Mouse (Mus musculus) layer of hippocampus, adult 9-10 months (tissue): ENCODE data around the gene Galntl6.
A peak's percentile ranks its signal among the peaks of the same experiment; 100 is the strongest.

Experiments used
- DNase-seq: peaks from one replicate; pipeline ENCODE4 v3.0.0; 2022; ENCODE audit warnings: low spot score

Gene Galntl6

DNA sequence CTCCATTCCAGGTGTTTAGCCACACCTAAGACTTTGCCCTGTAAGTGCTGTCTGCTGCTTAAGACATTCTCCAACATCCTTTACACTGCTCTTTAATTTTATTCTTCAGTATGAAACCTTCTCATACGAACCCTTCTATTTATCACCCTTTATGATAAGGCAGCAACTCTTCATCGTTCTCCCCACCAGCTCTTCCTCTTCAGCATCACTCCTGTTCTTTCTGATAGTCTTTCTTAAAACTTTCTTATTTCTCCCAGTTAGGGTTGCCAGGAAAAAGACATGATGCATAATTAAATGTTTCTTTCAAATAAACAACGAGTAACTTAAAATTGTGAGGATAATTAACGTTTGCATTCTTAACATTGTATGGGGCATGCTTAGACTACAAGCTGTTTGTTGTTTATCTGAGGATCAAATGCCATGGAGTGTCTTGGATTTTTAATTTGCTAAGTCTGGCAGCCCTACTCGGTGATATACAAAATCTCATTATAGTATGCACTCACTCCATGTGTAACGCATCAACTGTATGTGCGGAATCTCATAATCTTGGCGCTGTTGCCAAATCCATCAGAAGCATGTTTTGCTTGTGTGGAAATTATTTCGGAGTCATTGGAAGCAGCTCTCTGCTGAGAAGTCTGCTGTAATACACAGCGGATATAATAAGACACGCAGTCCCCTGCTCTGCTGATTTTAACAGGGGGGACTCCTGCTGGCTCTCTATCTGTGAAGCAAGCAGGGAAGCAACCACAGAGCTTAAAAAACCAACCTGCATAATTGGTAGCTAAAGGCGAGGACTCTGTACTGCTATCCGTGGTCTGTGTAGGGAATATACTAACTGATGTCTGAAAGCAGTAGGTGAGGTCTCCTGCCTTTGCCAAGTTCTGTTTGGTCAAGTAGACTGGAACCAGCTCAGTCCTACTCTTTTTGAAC is 1069.7 kb downstream of the Galntl6 start:
- DNase-seq, result no peak

DNA sequence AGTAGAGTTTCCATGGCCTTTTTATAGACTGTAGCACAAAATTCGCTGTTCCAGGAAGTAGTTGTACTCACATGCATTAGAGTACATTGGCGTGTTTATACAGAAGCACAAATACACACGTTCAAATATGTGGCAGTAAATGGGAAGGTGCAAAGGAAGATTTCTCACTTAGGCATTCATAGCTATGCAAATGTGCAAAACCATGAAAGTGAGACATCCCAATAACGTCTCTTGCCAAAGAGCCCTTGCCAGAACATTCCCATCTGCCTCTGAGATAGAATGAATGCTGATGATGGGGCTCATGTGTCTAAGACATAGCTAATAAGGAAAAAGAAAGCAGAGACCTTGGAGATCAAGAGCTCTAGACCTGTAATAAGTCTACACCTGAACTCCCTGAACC is 1071.0 kb downstream of the Galntl6 start:
- DNase-seq, result no peak

DNA sequence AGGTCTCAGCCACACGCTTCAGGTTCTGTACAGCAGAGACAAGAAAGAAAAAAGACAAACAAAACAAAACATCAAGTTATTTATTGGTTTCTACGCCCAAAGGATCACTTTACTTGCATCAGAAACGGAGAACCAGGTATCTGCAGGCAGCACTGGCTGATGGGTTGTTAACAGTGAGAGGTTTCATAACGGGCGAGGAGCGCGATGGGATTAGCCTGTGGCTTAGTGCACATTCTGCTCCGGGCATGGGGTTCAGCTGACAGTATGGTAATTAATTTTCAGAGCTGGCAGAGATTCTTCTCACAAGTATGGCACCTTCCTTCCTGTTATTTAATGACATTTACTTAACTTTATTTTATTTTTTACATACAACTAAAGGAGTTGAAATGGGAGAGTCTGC is 1075.1 kb downstream of the Galntl6 start:
- DNase-seq, result no peak

DNA sequence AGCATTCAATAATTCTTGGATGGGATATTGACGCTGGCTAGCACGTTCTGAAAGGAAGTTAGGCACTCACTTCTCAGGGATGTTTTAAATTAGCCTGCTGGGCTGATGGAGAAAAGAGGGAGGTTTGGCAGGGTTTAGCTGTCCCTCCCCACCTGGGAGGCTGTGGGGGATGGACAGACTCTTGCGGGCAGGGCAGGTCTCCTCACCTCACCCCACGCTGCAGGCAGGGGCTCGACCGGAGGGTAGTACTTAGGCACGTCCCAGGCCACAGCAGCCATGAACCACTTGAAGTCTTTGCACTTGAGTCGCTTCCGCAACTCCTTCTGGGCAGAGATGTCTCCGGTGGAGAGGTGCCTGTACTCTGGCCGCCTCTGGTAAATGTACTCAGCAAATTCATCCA is 1075.5 kb downstream of the Galntl6 start:
- DNase-seq, result no peak

DNA sequence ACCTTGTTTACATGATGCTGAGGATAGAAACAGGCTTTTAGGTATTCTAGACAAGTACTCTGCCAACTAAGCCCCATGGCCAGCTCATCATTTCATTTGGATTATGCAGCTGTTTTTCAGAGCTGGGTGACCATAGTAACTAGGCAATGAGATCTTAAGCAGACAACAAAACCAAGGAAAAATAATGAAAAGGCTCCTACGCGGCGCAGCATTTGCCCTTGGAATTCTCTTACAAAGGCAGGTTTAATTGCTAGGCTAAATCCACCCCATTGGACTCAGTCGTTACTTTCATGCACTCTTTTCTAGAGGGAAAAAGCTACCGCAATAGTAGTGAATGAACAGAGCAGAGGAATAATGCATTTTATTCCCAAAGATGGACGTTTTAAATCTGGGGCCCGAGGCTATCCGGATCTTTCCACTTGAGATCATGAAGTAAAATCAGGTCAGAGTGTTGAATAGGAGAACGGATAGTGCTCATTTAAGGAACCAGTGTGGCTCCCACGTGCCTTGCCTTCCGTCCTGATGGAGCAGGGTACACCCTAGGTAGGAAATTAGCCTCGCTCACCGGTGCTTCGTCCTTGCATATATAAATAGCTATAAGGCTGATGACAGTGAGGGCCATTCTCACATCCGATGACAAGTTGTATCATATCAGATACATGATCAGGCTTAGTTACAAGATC is 1076.1 kb downstream of the Galntl6 start:
- DNase-seq, result no peak

DNA sequence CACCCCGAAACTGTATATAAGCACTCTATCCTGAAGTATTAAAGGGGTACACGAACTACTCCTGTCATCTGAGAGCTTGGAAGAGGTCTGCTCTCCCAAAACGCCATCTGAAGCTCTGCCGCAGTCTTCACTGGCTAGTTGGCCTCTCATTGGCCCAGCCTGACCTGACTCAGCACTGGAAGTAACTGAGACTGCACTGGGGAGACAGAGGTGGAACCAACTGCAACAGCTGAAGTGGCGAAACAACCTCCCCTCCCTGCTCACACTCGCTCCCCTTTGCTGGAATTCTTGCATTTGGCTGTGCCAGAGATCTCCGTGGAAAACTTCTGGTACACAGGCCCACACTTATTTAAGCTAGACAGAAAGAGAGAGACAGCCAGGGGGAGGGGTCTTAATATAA is 1089.3 kb downstream of the Galntl6 start:
- DNase-seq, result no peak

DNA sequence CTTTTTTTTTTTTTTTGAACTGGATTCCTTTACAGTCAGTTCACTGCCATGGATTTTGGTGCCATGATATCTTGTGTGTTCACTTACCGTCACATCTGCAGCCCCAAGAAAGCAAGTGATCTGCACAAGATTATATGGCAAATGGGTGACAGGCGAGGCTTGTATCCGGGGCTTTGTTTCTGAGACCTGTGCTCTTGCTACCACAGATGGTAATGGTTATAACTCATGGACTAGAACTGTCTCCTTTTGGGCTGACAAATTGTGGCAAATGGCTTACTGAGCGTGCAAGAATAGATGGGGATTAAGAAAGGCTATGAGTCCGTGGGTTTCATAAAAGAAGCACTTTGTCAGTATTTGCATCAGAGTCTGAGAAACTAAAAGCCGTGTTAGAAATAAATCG is 1096.4 kb downstream of the Galntl6 start:
- DNase-seq, result no peak

DNA sequence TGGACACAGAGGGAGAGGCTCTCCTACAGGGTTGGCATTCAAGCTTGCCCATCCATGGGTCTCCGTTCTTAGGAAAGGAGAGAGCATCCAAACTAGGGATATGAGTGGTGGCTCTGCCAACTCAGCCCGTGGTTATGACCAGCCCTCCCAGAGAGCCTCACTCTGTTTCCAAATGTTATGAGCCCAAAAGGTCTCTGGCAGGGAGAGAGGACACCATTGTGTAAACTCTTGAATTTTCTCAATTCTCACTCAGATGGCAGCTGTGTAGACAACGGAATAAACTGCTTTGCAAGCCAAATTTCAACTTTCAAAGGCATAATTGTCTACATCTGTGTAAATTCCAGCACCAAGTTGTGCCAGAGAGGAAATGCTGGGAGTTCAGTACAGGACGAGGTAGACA is 1105.4 kb downstream of the Galntl6 start:
- no peak for DNase-seq

DNA sequence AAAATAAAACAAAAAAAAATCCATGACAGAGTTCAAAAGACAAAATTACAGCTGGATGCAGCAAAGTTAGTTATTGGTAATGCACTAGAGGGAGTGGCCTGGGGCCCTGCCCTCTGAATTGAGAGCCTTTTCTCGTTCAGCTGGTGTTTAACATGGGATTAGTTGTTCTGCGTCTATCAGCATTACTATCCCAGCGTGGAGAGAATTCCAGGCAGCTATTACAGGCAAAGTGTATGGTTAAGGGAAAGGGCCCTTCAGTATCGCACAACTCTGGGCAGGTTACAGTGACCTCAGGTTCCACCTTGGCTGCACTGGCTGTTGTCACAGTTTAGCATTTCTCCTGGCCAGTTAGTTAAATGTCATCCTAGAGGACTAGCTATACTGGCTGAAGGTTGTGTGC is 1107.3 kb downstream of the Galntl6 start:
- DNase-seq, result no peak

DNA sequence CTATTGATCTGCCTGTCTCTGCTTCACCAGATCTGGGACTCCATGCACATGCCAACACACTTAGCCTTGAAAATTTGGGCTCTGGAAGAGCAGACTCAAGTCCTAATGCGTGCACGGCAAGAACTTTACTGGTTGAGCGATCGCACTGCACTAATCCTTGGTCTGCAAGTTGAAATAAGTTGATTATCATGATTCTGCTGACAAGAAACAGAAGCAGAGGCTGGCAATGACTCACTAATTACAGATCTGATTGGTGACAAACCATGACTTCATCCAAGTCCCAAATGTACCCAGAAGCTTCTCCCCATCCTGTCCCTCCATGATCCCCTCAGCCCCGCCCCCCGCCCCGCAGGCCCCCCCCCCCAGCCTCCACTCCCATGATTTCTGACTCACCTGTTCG is 1108.6 kb downstream of the Galntl6 start:
- DNase-seq, result no peak

DNA sequence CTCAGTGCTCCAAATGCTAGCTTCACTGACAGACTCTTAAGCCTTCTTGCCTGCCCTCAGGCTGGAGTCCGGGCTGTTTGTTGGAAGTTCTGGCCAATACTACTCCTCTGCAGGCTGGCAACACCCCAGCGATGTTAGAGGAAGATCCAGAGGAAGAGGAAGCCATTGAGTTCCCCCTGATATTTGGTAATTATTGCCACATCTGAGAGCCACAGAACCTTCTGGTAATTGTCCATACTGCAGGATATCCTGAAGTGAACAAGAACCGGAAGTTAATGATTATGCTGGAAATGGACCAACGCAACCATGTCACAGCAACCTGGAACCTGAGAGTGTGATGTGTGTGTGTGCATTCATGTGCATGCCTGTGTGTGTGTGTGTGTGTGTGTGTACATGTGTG is 1111.2 kb downstream of the Galntl6 start:
- DNase-seq, result no peak

DNA sequence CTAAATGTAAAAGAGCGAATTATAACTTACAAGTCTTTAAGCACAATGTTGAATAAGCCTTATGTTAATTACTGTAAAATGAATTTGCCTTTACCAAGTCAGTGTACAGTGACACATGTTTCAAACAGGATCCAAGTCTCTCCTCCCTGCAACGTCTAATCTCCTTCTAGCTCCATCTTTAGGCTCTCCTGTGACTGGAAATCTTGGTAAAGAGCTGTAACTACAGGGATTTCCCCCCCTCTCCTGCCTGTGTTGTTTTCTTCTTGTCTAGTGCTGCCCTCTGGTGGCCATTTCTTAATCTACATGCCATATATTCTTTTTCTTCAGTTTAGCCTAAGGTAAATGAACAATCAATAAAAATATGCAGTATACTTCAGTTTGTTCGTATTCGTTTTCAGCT is 1112.1 kb downstream of the Galntl6 start:
- peak; percentile 98 for DNase-seq

DNA sequence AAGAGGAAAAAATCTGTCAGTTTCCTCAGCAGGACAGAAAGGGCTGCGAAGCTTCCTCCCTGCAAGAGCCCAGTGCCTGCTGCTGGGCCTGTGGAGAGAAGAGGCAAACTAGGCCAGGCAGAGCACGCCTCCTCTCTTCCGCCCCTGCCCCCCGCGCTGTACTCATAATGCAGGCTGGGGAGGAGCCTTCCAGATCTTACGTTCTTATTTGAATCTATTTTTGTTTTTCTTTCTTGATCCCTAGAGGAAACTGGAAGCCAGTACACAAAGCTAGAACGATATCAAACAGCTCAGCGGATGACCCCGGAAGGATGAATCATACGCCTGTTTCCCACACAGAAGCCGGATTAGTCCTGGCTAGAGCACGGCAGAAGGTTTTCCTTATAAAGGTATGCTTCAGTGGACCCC is 1112.6 kb downstream of the Galntl6 start:
- DNase-seq, result no peak

DNA sequence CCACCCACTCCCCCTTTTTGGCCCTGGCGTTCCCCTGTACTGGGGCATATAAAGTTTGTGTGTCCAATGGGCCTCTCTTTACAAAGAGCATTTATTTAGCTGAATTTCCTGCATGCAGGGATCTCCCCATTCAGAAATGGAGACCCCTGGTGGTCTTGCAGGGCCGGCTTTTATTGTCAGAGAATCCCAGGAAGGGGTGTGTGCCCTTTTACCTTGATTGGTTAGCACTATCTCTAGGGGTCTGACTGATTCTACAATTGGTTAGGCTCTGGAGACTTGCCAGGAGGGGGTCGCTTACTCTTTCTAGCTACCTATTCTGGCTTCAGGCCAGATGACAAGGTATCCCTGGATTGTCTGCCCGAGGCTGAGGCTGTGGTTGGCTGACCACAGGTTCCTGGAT is 1119.0 kb downstream of the Galntl6 start:
- no peak for DNase-seq

DNA sequence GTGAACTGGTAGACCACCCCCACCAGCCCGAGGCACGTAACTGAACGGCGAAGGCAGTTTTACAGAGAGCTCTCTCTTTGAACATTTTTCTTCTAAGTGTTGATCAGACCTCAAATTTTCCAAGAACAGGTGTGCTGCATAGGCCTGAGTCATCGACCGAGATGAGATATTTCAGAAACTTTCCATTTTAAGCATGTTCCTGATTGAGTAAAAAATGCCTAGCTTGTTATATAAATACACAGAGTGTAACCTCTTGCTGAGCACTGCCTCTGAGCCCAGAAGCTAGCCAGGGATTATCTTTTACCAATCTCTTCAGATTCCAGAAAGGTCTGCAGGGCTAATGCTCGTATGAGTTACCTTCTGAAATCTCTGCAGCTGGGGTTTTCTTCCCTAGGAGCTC is 1120.2 kb downstream of the Galntl6 start:
- no peak for DNase-seq

DNA sequence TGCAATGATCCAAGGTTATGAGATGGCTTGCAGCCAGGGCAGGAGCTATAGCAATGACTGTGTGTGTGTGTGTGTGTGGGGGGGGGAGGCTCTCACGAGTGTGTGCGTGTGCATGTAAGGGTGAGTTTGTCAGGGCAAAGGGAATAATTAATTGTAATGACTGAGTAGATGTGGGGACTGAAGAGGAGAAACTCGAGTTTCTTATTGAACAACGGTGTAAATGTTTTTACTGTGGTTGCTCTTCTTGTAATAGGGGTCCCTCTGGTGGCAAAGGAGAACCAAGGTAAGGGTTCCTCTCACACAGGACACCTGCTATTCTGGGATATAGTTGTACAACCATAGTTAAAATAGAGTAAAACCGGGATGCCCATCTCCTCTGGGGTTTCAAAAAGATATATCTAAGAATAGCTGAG is 1121.1 kb downstream of the Galntl6 start:
- DNase-seq, result no peak

DNA sequence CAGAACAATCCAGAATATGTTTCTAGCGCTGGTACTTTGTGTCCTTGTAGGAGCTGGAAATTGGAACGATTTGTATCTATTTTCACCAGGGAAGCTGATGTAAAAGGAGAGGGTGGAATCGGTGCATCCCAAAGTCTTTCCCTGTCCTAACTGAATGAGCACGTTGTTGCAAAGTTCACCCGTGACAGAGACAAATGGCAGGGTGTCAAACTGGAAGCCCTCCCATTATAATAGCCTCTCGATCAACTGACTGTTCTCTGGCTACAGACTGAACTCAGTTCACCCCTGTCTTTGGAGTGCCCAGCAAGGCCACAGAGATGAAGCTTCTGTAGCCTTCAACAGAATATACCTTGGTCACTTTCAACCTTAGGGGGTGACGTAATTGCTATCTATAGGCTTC is 1132.9 kb downstream of the Galntl6 start:
- no peak for DNase-seq

DNA sequence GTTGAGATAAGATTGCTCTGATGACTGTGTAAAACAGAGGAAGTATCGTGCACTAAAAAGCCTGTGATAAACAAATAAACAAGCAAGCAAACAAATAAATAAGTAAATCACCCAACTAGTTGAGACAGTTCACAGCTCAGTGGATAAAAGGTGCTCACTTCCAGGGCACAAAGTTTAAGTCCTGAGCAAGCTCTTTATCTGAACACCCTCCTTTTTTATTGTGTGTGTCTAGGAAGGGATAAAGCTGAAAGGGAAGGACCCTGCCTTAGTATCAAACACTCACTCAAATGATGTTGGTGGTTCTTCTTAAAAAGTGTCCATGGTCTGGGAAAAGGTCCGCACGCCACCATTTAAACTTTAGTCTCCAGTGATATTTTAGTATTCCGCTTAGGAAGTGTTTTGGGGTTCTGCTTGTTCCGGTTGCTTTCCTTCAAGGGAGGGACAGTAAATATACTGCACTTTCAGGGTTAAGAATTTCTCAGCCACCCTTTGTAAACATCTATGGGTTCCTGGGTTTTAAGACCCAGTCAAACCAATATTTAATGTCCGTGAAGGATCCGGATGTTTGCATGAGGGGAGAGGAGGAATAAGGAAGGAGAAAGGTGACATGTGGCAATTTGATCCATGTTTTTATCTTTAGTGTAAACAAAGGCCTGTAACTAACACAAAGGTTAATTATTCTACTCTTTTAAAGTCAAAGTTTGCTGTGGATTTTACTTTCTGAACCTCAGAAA is 1134.3 kb downstream of the Galntl6 start:
- no peak for DNase-seq

DNA sequence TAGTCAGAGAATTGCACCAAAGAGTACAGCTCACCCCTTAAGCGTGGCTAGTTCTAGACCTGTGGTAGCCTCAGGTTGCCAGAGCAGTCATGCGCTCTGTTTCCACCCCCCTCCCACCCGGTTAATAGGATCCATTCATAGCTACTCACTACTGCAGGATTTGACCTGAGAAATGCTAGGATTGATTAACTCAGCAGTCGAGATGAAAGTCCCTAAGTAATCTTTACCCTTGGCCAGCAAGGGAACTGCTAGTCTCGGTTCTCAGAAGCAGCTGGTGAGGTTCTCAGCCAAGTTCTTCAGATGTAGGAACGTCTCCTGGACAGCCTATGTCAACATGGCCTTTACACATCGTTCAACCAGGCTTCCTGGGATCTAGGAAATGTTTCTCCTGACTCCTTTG is 1135.7 kb downstream of the Galntl6 start:
- no peak for DNase-seq

DNA sequence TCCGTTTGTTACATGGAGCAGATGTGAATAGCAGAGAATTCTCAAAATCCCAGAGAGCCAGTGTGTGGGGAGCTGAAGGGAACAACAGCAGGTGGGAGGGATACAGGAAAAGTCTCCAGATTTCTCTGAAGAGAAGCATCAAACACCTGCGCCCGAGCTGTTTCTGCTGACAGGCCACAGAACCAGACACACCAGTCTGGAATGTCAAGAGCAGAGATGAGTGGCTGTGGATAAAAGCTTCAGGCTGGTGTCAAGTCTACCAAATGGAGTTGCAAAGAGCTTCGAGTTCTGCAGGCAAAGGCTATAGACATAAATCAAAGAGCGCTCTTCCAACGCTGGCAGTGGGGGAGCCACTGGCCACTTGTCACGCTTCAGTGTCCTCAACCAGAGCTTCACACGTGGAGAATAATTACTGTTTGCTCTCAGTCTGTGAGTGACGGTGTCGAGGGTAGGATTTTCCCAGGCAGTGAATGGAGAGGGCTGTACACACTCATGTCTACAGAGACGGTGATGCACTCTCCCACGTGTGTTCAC is 1139.6 kb downstream of the Galntl6 start:
- no peak for DNase-seq

DNA sequence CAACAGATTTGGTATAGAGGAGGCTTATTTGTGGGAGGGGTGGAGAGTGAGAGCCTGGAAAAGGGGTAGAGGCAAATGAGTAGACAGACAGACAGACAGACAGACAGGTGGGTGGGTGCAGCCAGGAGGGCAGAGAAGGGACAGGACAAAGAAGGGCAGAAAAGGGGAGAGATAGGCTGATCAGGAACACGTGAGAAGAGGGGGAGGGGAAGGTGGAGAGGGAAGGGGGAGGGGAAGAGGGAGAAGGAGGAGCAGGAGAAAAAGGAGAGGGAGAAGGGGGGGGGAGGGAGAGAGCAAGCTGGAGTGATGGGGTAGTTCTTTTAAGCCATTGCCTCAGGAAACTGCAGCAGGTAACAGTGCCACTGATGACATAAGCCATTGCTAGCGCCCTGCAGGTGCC is 1144.9 kb downstream of the Galntl6 start:
- DNase-seq, result no peak

DNA sequence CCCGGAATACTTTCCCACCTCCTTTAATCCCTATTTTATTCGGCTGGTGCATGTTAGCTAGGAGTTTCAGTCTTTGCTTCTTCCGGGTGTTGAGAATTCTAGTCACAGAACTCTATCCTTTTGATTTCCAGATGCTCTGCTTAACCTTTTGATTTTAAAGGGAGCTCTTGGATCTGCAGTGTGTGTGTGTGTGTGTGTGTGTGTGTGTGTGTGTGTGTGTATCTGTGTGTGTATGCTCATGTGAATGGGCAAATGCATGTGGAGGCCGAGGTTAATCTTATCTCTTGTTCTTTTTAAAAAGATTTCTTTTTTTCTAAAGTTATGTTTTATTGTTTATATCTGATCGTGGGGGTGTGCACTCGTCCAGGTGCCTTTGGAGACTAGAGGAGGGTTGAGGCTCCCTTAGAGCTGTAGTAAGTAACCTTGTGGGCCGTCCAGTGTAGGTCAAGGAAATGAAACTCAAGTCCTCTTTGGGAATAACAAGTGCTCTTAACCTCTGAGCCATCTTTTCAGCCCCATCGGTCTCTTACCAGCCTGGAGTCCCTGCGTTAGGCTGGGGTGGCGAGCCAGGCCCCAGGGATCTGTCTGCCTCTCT is 1145.9 kb downstream of the Galntl6 start:
- DNase-seq, result no peak
